Mouse (Mus musculus) urinary bladder, postnatal 25 days (tissue): ENCODE measurements at regions not wholly inside any gene's neighbourhood (a gene's known extent, or its start where the extent isn't known, plus 50 kb on each side); places are given as distances from the start of the nearest gene placed in this dataset.

Source experiments
- DNase-seq: peaks from one replicate; pipeline ENCODE4 v3.0.0; 2022; ENCODE audit warnings: low spot score

- DNase-seq, result no peak
These were observed 500.4 kb downstream of the Med13l start for GRCm38 (mm10) chr5:119060886-119061285.

DNA sequence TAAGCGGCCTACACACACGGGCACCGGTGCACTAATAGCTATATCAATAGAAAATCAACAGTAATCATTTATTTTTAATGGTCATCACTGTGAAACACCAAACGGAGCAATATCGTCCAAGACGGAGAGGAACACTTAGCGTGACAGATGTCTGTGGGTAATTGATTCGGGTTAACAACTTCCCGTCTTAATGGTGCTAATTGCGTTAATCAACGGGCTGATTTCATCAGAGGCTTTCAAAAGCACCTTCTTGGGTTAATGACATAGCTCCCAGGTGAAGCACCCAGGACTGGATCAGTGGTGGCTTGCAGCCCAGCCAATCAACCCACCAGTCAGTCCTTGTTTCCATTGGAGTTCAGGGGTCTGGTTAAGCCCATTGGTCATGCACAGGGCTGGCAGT, 502.0 kb downstream of the Med13l start:
- no peak for DNase-seq

DNA sequence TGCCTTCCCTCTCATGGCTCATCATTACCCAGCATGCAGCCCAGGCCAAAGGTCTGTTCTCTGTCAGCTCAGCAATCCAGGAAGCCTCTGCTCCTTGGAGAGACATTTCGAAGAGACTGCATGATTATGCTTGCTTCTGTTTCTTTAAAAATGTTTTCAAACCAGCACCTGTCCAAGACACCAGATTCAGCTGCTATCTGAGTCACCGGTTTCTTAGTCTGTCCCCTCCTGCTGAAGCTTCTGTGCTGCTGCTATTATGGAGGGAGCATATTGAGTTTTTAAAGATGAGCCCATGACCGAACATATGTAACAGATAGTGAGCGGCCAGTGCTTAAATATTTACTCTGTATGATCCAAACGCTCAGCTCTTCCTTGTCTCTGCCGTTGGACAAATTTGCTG, 506.2 kb downstream of the Med13l start:
- no peak for DNase-seq

DNA sequence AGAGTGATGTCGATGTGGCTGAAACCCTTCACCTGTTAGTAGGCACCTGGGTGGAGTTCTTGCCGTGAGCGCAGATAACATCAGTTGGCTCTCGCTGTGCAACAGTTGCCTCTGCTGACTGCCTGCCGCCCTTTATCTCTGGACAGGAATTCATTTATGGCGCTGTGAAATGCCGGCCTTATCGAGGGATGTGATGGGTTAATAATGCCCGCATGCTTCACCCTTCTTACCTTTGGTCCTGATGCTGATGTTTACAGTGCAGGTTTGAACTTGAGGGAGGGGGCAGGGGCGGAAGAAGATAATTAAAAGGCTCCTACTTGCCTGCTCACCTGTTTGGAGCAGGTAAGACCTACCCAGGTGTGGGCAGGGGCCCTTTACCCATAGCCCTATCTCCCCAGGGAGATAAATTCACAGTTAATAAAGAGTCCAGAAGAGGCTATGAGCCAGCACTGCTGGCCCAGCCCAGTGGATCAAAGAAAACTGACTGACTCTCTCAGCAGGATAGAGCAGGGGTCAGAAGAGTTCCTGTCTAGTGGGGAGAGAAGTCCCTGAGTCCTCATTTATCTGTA, 509.4 kb downstream of the Med13l start:
- no peak for DNase-seq

- no peak for DNase-seq
These were observed 512.2 kb downstream of the Med13l start for GRCm38 (mm10) chr5:119072712-119073111.

DNA sequence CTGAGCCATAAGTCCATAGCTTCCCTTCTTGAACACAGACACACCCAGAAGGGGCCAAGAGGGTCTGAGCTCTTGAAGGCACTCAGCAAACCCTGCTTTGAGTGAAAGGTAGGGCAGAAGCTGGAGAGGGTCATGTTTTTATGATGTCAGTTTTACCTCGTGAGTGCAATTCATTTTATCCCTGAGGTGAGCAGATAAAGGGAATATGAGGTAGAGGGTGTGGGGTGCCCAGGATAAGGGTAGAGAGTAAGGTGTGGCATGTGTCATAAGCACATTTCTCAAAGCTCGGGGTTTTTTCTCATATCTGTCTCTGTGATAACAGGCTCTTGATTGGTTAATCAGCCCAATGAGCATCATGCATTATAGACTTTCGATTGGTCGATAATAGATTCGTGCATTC, 520.3 kb downstream of the Med13l start:
- DNase-seq, result no peak

DNA sequence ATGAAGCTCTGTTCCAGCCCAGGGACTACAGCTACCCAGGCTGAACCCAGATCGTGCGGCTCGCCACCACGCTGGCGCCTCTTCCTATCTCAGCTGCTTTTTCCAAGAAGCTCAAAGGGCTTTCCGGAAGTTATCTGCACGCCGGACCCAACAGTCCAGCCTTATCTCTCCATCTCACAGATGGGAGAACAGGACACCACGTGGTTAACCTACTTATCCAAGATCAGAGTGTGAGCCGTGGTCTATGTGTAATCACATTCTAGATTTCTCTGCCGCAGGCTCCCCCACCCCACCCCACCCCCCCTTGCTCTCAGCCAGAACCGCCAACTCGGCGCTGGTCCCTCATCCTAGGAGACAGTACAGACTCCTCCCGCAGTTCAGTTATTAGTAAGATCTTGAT, 522.4 kb downstream of the Med13l start:
- no peak for DNase-seq

DNA sequence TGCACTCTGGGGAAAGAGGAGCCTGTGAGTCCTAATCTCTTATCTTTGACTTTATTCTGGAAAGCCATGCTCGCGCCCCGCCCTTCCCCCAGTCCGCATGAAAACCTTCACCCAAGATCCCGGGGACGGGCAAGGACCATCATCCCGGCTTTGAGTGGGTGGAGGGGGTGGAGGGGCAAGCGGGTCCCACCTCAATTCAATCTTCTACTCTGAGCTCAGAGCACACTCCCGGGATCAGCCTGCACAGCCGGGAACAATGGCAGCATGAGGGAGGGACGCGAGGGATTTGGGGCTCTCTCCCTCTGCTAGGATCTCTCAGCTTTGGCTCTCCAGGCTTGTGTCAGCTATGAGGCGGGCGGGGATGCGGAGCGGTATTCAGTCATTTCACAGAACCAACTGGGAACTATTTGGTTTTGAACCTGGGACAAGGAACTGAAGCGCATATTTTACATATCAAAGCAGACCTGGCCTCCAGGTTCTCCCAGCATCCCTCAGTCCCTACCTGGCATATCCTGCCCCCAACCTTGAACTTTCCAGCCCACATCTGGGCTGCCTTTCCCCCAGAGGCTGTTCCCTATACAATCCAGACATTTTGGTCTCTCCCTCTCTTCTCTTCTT, 537.2 kb downstream of the Med13l start:
- no peak for DNase-seq

DNA sequence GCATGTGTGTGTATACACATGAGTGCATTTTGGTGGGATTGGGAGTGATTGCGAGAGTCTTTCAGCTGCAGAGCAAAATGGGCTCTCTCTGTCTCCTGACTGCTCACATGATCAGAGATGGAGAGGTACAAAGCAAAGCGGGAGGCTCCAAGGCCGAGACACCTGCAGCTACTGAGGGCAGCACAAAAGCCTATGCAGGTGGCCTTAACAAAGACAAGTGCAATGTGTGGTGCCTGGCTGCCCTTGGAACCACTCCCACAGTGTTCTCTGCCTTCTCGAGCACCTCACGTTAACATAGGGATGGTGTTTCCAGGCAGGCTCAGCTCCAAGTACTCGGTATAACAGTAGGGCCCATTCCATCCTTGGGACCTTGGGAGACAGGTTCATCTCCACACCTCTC, 539.3 kb downstream of the Med13l start:
- DNase-seq, result no peak

DNA sequence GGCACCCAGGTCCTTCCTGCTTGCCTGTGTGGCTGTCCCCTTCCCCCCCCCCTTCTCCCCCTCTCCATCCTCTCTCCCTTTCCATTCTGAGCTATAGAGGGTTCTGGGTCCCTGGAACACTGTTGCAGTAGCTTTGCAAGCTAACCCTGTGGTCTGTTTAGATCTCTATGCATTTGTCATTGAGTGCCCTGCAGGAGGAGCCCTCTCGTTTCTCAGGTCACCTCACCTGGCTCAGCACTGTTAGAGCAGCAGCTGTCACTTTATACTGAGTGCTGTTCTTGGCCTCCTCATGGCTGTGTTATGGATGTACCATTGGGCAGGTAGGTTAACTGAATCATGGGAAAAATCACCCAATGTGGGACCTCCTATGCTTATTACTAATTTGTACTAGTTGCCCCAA, 543.0 kb downstream of the Med13l start:
- no peak for DNase-seq

GRCm38 (mm10) chr5:119107898-119108297, 547.4 kb downstream of the Med13l start:
- DNase-seq, result no peak

DNA sequence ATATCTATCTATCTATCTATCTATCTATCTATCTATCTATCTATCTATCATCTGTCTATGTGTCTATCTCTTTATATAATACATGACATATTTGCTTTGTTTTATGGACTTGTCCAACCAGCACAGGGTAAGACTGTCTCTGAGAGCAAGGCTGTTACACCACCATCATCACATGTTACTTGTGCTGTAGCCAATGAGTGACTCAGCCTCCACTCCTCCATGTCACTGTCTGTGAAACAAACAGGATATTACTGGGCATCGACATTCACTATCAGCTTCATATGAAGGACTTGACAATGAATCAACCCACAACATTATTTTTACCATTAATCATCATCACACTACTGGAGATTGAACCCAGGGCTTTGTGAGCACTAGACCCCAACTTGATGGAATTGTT, 549.0 kb downstream of the Med13l start:
- DNase-seq, result no peak

- no peak for DNase-seq
These were observed 553.6 kb downstream of the Med13l start for GRCm38 (mm10) chr5:119114074-119114473.

DNA sequence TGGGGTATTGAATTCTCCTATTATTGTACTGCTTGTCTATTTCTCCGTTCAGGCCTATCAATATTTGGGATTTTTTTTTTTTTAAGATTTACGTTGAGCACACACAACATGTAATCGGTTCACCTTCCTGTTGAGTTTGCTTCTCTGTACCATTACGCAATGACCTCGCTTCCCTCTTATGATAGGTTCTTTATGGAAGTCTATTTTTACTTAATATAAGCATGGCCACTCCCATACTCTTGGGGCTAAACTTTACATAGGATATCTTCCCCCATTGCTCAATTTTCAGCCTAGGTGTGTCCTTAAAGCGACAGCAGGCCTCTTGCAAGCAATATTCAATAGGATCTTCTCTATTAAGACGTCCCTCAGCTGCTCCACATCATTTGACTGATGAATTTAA, 544.7 kb upstream of the Tbx3 start:
- no peak for DNase-seq

- DNase-seq, result peak; percentile 68
These were observed 540.3 kb upstream of the Tbx3 start for GRCm38 (mm10) chr5:119130176-119130575.

DNA sequence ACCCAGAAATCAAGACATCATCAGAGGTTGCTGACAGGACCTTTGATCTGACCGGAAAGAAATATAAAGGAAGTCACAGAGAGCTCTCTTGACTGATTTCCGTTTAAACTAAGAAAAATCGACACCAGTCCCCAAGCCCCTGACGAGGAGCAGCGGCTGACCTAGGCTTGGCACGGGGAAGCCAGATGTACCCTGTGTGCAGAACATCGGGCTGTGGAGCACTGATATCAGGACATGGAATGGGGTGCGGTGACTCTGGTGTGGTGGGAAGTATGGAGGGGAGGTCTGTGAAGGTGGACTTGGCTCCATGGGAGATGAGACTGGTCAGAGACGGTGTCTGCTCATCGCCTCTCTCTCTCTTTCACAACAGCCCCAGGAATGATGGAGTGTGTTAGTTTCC, 539.0 kb upstream of the Tbx3 start:
- DNase-seq, result no peak

- no peak for DNase-seq
These were observed 537.1 kb upstream of the Tbx3 start for GRCm38 (mm10) chr5:119133378-119133777.

GRCm38 (mm10) chr5:119136916-119137315, 533.6 kb upstream of the Tbx3 start:
- no peak for DNase-seq

DNA sequence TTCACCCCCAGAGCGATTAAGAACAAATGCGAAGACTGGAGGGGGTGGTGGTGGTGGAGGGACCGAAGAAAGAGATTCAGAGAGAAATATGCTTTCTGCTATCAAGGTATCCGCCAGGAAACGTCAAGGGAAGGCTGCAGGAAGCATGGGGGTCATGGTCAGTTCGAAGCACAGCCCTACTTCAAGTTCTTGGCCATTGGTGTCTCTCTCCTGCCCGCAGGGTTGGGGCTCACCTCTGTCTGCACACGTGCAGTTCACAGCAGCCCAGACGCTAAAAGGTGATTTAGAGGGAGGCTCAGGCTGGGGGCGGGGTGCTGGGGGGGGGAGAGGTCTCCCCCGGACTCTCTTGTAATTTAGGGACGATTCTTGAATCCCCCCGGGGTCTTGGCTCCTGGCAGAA, 533.1 kb upstream of the Tbx3 start:
- no peak for DNase-seq

GRCm38 (mm10) chr5:119137821-119138221, 532.6 kb upstream of the Tbx3 start:
- peak; percentile 34 for DNase-seq

GRCm38 (mm10) chr5:119138293-119138692, 532.2 kb upstream of the Tbx3 start:
- DNase-seq, result no peak

GRCm38 (mm10) chr5:119139336-119139735, 531.1 kb upstream of the Tbx3 start:
- no peak for DNase-seq

GRCm38 (mm10) chr5:119139816-119140215, 530.7 kb upstream of the Tbx3 start:
- DNase-seq, result peak; percentile 23

- DNase-seq, result no peak
These were observed 527.1 kb upstream of the Tbx3 start for GRCm38 (mm10) chr5:119143411-119143810.
